Mouse (Mus musculus) layer of hippocampus, adult 8-10 months (tissue): ENCODE measurements around the gene Olfr317. TPM values are rescaled to one million over a fixed set of nuclear protein-coding genes. Genes with fewer than 3 reads are reported as not detected.
"Not testable (repeated sequence)": the region's sequence is repeated elsewhere in the genome, so short reads cannot be mapped to it uniquely, and the experiment has no call there.

Experiments used
- DNase-seq, 2 experiments: peaks; one replicate each; pipeline ENCODE4 v3.0.0; 2022; ENCODE audit warnings: low spot score in 2 of 2
- total RNA-seq, 4 experiments: library from RNA; stranded (reverse); gene quantifications; 2 replicates each; pipeline ENCODE4 v1.2.4; 2022

Olfr317 gene
- total RNA-seq = under 1 TPM in 3 of 4 experiments, not detected in 1; 0.19 to 0.76 (median 0.43) TPM

DNA sequence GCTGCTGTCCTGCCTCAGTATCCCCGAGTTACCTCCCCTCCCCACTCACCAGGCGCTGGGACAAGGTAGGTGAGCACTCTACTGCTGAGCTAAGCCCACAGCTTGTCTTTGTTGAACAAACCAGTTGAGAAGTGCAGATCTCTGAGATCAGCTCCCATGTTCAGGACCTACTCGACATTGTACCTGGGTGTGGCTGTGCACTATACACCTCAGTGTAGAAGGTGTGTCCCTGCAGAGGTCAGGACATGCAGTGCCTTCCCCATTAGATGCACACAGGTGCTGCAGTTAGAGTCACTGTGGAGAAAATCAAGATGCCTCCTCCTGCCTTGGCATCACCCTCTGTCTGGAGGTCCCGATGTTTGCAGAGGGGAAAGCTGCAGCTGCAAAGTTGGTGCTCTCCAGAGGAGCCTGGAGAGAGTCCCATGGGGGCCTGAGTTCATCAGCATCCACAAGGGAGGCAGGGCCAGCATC is at the start of gene Olfr317:
TSS of gene Olfr317 (minus strand) at position 421 of the 471 bp plus-strand sequence.
- DNase-seq = no peak

DNA sequence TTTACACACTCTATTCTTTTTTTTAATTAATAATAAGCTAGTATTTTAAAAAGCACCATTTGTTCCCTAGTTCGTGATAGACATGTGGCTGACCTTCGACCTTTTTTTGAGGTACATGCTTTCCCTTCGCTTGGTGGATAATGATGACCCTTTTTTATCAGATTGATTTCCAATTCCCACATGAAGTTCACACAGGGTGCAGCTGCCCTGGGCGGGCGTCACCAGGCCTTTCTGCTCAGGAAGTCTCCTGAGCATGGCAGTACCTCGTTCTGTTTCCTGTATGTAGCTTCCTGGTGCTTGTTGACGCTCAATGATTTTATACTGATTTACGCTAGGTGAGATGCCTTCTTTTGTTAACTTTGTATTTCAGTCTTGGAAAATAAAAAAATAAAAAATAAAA is 49.3 kb upstream of the Olfr317 start:
- DNase-seq = no peak

DNA sequence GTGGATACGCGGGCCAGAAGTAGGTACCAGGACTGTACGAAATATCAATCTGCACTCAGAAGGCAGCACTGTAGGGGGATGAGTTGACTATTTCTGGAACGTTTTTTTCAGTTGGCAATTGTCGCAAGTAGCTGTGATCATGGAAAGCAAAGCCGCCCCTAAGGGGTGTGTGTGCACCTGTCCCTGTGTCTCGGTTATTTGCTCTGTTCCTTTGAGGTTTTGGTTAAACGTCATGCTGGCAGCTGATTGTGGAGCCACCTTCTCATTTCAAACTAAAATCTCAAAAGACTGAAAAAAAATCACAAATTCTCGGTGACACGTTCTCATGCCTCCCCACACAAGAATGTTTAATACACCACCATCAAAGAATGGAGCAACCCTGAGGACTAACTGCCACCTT is 48.6 kb upstream of the Olfr317 start:
- DNase-seq = no peak

DNA sequence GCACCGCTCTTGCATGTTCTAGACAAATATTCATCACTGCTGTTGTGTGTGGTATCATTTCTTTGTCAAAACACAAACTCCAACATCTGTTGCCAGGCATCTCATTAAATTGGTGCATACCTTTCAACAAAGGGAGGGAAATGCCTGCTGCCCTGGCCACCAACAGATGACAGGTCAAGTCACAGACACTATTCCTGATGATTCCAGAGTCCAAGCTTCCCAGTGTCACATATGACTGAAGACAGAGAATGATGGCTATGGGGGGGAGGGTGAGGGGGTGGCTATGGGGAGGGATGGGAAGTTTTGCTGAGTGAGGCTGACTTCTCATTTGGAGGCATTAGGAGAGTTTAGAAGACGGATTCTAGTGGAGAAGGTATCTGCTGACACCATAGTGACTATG is 45.2 kb upstream of the Olfr317 start:
- DNase-seq = no peak

DNA sequence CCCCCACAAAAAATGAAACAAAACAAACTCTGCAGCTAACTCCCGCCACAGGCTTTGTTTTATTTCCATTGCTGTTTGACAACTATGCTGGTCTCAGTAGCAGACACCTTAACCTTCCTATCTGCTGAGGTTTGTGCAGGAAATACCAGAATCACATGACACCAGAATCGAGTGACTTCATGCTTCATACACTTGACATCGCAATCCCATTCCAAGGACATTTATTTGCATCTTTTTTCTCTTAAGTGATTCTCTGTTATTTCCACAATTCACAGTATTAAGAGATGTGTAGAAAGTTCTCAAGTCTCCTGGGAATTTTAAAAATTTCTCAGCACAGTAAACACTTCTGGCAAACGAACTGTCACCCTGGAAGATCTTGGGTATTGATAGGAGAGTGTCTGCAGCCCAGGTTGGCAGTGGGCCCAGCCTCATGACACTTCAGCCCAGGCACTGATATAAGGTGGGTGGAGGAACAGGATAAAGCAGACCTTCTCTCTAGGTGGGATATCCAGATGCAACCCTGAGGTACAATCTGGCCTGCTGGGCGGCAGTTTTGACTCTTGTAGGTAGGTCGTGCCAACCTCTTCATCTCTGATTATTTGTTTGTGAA is 43.6 kb upstream of the Olfr317 start, which contains the start of gene Olfr314:
TSS of gene Olfr314 (plus strand) at position 473 of the 610 bp plus-strand sequence.
- no peak for DNase-seq

DNA sequence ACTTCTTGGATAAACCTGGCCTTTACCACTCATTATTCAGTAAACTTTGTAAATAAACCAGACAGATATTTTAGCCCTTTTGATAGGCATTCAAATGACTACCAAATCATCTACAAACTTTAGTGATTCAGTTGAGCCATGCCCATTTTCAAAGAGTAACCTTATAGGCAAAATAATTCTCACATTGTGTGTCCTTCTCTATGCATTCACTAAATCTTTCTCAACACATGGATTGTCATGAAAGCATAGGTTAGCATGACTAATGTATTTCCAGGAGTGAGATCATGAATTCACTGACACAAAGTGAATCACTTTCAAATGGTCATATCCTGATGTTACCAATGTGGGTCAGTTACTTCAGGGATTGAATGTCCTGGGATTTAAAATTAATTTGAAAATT is 33.9 kb upstream of the Olfr317 start, which contains the start of gene Olfr315:
TSS of gene Olfr315 (plus strand) at position 301 of the 400 bp plus-strand sequence.
- DNase-seq = no peak

DNA sequence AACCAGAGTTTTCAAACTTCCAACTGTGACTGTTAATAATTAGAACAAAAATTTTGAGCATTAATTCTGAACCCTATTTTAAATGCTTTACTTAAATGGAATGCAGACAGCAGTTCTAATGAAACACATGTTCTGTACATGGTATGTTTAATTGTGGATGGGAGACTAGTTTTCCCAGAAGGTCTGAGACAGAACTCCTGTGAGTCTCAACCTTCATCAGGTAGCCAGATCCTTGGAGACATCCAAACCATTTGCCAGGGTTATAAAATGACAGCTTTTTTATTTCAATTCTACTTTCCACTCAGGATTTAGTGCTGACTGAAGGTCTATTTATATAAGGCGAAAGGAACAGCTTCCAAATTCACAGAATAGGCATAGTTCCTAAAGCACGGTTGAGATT is 13.4 kb upstream of the Olfr317 start, which contains the start of gene Olfr316:
TSS of gene Olfr316 (plus strand) at position 301 of the 400 bp plus-strand sequence.
- no peak for DNase-seq

DNA sequence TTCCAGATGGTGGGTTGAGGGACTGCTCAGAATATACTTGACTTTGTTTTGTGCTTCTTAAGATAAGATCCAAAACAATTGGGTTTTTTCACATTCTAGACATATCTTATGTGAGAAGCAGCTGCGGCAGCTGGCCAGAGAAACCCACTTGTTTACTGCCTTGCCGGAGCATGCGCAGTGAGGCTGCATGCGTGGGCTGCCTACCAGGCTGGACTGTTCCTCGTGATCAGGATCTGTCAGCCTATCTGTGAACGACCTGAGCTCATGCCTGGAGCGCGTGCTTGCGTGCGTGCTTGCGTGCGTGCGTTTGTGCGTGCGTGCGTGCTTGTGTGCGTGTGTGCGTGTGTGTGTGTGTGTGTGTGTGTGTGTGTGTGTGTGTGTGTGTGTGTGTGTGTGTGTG is 12.1 kb upstream of the Olfr317 start:
- DNase-seq = peak; percentile 35 to 64

DNA sequence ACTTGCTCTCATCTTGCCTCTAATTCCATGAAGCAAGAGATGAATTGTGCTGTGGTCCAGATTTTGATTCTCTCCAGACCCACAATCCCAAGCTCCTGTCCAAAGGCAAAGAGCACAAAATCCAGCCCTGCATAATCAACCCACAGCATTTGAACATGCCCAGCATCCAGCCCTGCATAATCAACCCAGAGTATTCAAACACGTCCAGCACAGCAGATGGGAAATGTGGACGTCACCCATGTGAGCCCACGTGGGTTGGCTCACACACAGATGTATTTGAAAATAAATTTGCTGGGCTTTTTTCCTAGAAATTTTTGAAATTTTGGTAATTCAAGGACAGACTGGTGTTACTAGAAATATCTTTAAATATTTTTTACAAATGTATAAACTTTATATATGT is 5.6 kb downstream of the Olfr317 start:
- DNase-seq = peak; percentile 47 to 68

DNA sequence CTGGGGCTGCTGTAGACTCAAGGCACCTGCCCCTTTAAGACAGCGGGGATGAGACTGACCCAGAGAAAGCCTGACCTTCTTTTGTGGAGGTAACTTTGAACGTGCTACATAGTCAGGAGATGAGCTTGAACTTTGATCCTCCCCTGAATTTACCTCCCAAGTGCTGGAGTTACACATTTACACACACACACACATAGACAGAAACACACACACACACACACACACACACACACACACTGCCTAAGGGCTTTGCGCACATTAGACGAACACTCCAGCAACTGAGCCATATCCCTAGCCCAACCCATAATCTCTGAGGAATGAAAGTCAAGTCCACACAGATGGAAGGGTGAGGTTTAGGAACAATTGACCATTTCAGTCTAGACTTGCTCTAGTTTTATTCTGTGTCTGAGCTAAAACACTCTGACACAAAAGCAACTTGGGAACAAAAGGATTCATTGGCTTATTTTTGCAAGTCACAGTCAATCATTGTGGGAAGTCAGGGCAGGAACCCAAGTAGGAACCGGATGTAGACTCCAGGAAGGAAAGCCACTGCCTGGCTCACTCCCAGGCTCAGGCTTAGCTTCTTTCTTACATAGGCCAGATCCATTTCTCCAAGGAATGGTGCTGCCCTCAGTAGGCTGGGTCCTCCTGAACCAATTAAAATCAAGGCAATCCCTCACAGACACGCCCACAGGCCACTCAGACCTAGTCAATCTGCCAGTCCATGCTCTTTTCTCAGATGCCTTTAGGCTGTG is 10.9 kb downstream of the Olfr317 start:
- not testable (repeated sequence) for DNase-seq

DNA sequence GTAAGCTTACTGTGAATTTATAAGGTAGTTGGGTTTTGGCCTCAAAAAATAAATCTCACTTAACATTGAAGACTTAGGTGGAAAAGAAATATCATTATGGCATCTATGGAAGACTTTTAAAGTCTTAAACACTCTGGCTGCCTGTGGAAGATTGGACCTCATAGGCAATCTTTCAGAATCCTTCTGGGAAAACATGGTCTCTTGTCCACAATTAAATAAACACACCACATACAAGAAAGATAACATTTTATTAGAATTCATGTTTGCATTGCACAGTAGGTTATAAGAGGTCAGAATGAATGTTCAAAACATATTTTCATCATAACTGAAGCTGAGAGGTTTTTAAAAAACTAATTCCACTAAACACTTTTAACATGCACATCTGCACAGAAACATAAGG is 15.1 kb downstream of the Olfr317 start, which contains the start of gene Olfr318:
TSS of gene Olfr318 (minus strand) at position 101 of the 400 bp plus-strand sequence.
- DNase-seq = no peak

DNA sequence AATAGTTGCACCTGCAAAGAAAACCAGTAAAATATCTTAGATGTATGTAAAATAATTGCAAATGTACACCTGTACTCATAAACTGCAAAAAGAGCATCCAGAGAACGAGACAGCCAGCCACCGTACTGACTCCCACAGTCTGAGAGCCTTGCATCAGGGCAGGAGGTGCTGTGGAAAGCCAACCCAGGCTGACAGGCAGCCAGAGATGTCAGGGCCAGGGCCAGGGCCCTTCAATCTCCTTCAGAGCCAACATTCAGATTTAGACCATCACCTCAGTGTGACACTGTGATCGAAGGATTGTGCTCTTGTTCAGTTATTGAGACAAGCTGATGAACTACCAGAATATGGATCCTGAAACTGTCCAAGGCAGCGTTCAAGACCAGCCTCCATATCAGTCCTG is 19.3 kb downstream of the Olfr317 start:
- no peak for DNase-seq

DNA sequence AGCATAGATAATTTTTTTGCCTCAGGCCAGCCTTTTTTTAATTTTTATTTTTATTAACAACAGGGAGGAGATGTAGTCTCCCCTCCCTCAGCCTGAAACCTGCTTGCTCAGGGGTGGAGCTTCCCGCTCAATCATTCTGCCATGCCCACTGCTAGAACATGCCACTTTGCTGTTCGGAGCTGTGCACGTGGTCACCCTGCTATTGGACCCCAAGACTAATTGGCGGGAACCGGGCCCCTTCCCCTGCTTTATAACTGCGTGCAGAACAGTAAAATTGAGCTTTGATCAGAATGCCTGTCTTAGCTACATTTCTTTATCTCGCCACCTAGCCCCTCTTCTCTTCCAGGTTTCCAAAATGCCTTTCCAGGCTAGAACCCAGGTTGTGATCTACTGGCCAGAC is 21.3 kb downstream of the Olfr317 start:
- DNase-seq = not testable (repeated sequence)

DNA sequence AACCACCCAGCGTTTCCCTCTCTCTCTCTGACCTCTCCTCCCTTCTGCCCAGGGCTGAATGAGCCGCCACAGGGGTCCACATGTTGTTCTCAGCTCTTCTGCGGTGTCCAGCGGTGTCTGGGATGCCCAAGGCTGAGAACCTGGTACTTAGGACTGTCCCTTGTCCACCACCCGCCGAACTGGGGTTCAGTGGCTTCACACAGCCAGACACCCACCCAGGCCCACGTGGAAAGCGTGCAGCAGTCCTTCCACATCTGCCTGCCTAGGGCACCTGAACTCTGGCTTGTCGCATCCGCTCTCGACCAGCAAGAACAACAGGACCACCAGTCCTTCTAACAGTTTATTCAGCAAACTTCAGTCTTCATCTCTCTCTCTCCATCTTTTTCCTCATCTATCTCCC is 29.9 kb downstream of the Olfr317 start:
- no peak for DNase-seq

DNA sequence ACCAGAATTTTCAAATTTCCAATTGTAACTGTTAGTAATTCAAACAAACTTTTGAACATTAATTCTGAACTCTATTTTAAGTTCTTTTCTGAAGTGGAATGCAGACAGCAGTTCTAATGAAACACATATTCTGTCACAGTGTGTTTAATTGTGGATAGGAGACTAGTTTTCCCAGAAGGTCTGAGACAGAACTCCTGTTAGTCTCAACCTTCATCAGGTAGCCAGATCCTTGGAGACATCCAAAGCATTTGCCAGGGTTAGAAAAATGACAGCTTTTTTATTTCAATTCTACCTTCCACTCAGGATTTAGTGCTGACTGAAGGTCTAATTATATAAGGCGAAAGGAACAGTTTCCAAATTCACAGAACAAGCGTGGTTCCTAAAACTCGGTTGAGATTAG is 40.1 kb downstream of the Olfr317 start, which contains the start of gene Olfr319:
TSS of gene Olfr319 (plus strand) at position 301 of the 400 bp plus-strand sequence.
- no peak for DNase-seq

Other genes starting within 250 kb of the Olfr317 start
- gene Olfr332, start 246.7 kb downstream of the Olfr317 start, total RNA-seq = not detected
- not detected for gene Olfr331, start 236.6 kb downstream of the Olfr317 start, total RNA-seq
- gene Olfr330, start 204.4 kb downstream of the Olfr317 start, total RNA-seq = not detected
- not detected for gene Olfr329-ps, start 192.8 kb downstream of the Olfr317 start, total RNA-seq
- under 1 TPM; 0.11 to 0.35 (median 0.23) TPM for gene Olfr328, start 183.6 kb downstream of the Olfr317 start, total RNA-seq
- not detected for gene Olfr224, start 168.7 kb downstream of the Olfr317 start, total RNA-seq
- gene Olfr325, start 161.5 kb downstream of the Olfr317 start, total RNA-seq = not detected
- not detected for gene Olfr324, start 144.1 kb downstream of the Olfr317 start, total RNA-seq
- gene 2210407C18Rik, start 123.1 kb downstream of the Olfr317 start, total RNA-seq = not detected
- not detected for gene Olfr323, start 108.7 kb downstream of the Olfr317 start, total RNA-seq
- under 1 TPM in 2 of 4 experiments, not detected in 2; 0.14 to 0.19 TPM for gene Trim58, start 98.7 kb downstream of the Olfr317 start, total RNA-seq
- not detected for gene Olfr322, start 80.4 kb downstream of the Olfr317 start, total RNA-seq
- gene Olfr320, start 58.1 kb downstream of the Olfr317 start, total RNA-seq = not detected
- under 1 TPM in 1 of 4 experiments, not detected in 3; 0.43 TPM for gene Olfr319, start 40.0 kb downstream of the Olfr317 start, total RNA-seq
- gene Olfr318, start 15.2 kb downstream of the Olfr317 start, total RNA-seq = under 1 TPM in 2 of 4 experiments, not detected in 2; 0.09 to 0.16 TPM
- gene Olfr316, start 13.5 kb upstream of the Olfr317 start, total RNA-seq = 1 to 10 TPM in 2 of 4 experiments, under 1 TPM in 2; 0.59 to 1.8 (median 1.2) TPM
- gene Olfr315, start 34.0 kb upstream of the Olfr317 start, total RNA-seq = not detected
- gene Olfr314, start 43.7 kb upstream of the Olfr317 start, total RNA-seq = not detected
- 1 to 10 TPM; 5.4 to 7.7 (median 6.4) TPM for gene Fam183b, start 62.7 kb upstream of the Olfr317 start, total RNA-seq
- gene Olfr313, start 75.8 kb upstream of the Olfr317 start, total RNA-seq = not detected
- not detected for gene Olfr312, start 90.0 kb upstream of the Olfr317 start, total RNA-seq
- not detected for gene Olfr311, start 100.0 kb upstream of the Olfr317 start, total RNA-seq
- 10 to 100 TPM; 15.8 to 24.2 (median 21.4) TPM for gene Gm12258, start 107.9 kb upstream of the Olfr317 start, total RNA-seq
- 10 to 100 TPM in 3 of 4 experiments, 1 to 10 TPM in 1; 7.1 to 14.0 (median 12.1) TPM for gene 2810021J22Rik, start 128.0 kb upstream of the Olfr317 start, total RNA-seq
- gene Zfp39, start 165.0 kb upstream of the Olfr317 start, total RNA-seq = 10 to 100 TPM in 2 of 4 experiments, 1 to 10 TPM in 2; 9.0 to 10.2 (median 9.8) TPM
- under 1 TPM in 1 of 4 experiments, not detected in 3; 0.14 TPM for gene Btnl10, start 178.7 kb upstream of the Olfr317 start, total RNA-seq
- 100 to 1,000 TPM; 426 to 450 (median 442) TPM for gene Rnf187, start 199.7 kb upstream of the Olfr317 start, total RNA-seq
- 10 to 100 TPM; 71.4 to 92.2 (median 75.7) TPM for gene Hist3h2ba, start 209.7 kb upstream of the Olfr317 start, total RNA-seq
- gene Hist3h2a, start 215.5 kb upstream of the Olfr317 start, total RNA-seq = 10 to 100 TPM; 48.9 to 64.2 (median 56.8) TPM
- gene Trim17, start 215.5 kb upstream of the Olfr317 start, total RNA-seq = 1 to 10 TPM; 2.8 to 6.3 (median 4.8) TPM
- gene Trim11, start 238.9 kb upstream of the Olfr317 start, total RNA-seq = 10 to 100 TPM; 28.4 to 32.5 (median 31.0) TPM